Mouse (Mus musculus): Measurements from ENCODE around the gene Vmn2r80.
A peak's percentile ranks its signal among the peaks of the same experiment; 100 is the strongest.
"Not testable (repeated sequence)": the region's sequence is repeated elsewhere in the genome, so short reads cannot be mapped to it uniquely, and the experiment has no call there.

Vmn2r80 gene

DNA sequence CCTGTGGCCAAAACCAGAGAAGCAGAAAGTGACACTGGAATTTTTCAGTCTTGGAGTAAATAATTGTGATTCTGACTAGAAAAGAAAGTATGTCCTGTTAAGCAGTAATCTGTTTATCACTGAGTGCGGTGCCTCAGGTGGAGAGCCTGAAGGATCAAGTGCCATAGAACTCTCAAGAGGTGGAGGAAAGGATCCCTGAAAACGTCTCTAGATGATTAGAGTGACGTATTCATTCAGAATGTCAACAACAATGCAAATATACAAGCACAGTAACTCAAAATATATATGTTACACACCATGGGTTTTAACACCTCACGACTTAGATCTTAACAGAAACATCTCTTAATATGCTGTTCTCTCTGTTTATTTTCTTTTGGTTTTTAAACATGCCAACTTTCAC, at the start of gene Vmn2r80:
Gene Vmn2r80, plus strand, starts transcription at position 301 of the 400 bp plus-strand sequence.
- DNase-seq: not testable (repeated sequence)

- no peak for DNase-seq
Observed at GRCm38 (mm10) chr10:79106325-79107282, 42.0 kb upstream of the Vmn2r80 start.

DNA sequence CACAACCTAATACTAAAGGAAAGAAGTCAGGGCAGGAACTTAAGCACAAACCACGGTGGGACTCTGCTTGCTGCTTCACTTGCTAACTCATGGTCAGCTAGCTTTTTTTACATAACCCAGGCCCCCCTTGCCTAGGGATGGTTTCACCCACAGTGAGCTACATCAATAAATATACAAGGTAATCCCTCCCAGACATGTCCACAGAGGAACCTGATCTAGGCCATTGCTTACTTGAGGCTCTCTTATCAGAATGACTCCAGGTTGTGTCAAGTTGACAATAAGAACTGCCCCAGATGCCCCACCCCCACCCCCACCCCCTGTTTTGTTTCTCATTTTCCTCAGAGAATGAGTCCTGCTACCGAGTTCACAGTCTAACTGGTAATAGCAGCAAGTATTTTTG, 41.0 kb upstream of the Vmn2r80 start:
- DNase-seq: no peak

- DNase-seq: no peak
Observed at GRCm38 (mm10) chr10:79109156-79109555, 39.4 kb upstream of the Vmn2r80 start.

DNA sequence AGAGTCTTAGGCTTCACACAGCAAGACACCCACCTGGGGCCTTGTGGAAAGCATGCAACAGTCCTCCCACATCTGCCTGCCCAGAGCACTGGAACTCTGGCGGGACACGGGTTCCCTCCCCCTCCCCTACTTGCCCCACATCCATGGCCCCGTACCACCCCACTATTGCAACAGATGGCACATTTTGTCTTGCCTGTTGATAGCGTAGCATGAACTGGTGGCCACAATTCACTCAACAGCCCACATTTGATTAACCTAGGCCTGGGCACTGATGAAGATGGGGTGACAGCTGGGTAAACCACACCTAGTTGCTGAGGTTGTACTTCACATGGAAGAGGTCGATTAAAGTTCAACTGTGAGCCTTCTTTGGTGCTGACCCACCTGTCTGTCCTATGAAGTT, 38.1 kb upstream of the Vmn2r80 start:
- DNase-seq: no peak

GRCm38 (mm10) chr10:79115085-79115484, 33.5 kb upstream of the Vmn2r80 start:
- DNase-seq: no peak

DNA sequence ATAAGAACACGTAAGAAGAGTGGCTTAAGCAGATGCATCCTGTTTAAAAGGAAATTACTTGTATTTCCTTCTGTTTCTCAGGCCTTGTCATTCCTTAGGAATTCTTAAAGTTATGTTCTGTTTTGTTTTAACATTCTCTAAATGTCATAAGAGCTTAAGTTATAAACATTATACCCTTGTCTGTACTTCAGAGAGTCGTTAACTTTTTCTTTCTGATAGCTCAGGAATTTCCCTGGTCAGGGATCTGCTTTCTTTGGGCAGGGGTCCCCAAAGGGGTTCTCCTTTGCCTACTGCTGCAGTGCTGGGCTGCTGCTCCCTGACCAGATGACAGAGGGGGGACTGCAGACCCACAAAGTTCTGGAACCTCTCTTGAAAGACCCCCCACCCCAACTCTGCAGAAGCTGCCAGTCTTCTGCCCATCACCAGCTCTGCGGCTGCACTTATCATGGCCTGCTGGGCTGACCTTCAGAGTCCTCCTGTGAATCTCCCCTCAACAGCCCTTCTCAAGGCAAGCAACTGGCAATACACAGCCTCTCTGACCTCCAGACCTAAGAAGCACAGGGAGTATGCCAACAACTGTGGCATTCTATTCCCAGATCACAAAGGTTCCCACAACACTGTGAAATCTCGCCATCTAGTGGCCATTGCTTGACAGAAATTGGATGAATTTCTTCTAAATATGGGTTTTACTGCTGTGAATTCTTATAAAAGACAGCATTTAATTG, 32.3 kb upstream of the Vmn2r80 start:
- DNase-seq: peak; percentile 12 to 45

- DNase-seq: no peak
Observed at GRCm38 (mm10) chr10:79151602-79152001, 3.0 kb downstream of the Vmn2r80 start.

DNA sequence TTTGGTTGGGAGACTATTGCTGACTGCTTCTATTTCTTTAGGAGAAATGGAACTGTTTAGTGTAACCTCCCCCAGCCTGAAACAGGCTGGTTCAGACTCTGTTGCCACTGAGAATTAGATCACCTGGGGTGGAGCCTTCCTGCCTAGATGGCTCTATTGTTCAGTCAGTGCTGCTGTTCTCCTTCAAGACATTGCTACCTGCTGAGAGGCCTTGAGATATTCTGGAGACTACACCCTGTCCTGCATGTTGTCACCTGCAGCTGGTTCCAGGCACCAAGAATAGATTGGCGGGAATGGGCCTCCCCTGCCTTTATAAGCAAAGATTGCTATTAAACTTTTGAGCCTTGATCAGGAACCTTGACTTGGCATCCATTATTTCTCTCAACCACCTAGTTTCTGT, 51.4 kb downstream of the Vmn2r80 start:
- DNase-seq: not testable (repeated sequence)

GRCm38 (mm10) chr10:79220432-79220831, 71.9 kb downstream of the Vmn2r80 start:
- no peak for DNase-seq

DNA sequence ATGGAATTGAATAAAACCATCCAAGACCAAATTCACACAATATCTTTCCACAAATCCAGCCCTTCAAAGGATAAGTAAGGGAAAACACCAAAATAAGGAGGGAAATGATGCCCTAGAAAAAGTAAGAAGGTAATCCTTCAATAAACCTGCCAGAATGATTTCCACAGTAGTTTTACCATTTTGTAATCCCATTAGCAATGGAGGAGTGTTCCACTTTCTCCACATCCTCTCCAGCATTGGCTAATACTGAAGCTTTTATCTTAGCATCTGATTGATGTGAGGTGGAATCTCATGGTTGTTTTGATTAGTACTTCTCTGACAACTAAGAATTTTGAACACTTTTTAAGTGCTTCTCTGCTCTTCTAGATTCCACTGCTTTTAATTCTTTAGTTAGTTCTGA, 73.0 kb downstream of the Vmn2r80 start:
- no peak for DNase-seq

DNA sequence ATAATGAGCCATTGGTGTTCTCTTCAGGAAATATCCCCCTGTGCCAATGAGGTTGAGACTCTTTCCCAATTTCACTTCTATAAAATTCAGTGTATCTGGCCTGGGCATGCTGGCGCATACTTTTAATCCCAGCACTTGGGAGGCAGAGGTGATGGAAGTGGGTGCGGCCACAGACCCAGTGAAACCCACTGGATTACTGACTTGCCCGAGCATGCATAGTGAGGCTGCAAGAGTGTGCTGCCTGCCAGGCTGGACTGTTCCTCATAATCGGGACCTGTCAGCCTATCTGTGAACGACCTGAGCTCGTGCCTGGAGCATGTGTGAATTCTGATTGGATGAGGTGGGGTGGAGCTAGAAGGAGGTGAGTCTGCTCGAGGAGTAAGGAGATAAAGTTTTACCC, 73.6 kb downstream of the Vmn2r80 start:
- no peak for DNase-seq
